8 mouse cellular contexts compared by ENCODE assay signal in the genomic region with DNA sequence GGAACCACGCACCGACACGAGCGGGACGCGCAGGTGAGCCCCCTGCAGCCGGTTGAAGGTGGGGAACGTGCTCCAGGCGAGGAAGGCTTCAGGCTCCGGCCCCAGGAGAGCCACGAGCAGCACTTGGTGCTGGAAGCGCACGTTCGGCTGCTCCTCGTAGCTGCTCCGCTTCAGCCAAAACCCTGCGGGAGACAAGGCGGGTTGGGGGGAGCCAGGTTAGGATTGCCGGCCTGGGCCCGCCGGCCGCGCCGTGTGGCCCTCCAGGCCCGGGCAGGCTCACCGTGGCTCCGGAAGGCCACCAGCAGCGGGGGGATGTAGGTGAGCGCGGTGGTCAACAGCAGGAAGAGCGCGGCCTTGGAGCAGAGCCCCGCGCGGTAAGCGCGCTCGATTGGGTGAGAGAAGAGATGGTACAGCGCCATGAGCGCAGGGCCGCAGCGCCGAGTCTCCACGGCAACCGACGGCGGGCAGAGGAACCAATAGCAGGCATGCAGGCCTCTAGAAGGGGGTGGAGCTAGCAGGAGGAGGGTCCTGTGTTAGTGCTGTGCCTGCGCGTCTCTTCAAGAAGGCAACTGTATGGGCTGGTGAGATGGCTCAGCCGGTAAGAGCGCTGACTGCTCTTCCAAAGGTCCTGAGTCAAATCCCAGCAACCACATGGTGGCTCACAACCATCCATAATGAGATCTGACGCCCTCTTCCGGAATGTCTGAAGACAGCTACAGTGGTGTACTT. TPM values are rescaled to one million over a fixed set of nuclear protein-coding genes. Genes with fewer than 3 reads are reported as not detected.
DNase-seq lines count a peak whose midpoint lies in the region; ATAC-seq and TF ChIP-seq lines count a peak whose summit lies in the region.

Gene Tmem231 (minus strand): TSS at position 534 of the 729 bp plus-strand sequence.

- peak within 1 kb of the TSS; percentile 86 for H3K27ac ChIP-seq in heart, embryonic 10.5 days
- H3K27ac ChIP-seq in kidney, embryonic 14.5 days (ENCODE audit: low read depth, low read length) = peak within 1 kb of the TSS; percentile 66; the same call in 1 of the 2 replicates
- H3K27ac ChIP-seq in liver, adult 2 months (replicated peaks; ENCODE audit: insufficient read depth, low read depth, low read length) = no peak within 1 kb of the TSS

- 1% methylated on average over 53 of the region's 53 CpGs for WGBS in heart, embryonic 10.5 days
- under 1% methylated on average over 53 of the region's 53 CpGs for WGBS in kidney, embryonic 14.5 days
- 3% methylated on average over 53 of the region's 53 CpGs for WGBS in liver, adult 2 months

- DNase-seq in CD4-positive, CD25-positive, alpha-beta regulatory T cell, adult 2 months (ENCODE audit: low read depth, low spot score) = peak; percentile 95
- DNase-seq in brain, embryonic 14.5 days (ENCODE audit: low read depth) = peak; percentile 99
- DNase-seq in heart, embryonic 10.5 days (ENCODE audit: low spot score) = peak; percentile 98
- DNase-seq in liver, adult 2 months (ENCODE audit: extremely low read depth, low read depth, low spot score) = peak; percentile 66
- DNase-seq in spleen, postnatal 4 days (ENCODE audit: low spot score in 2 of 2) = peak; percentile 89 to 92

- peak within 1 kb of the TSS; percentile 78 for H3K4me3 ChIP-seq in heart, embryonic 10.5 days
- H3K4me3 ChIP-seq in kidney, embryonic 14.5 days (ENCODE audit: low read length) = peak within 1 kb of the TSS; percentile 75
- H3K4me3 ChIP-seq in liver, adult 2 months (ENCODE audit: insufficient read depth, low read depth, low read length) = peak within 1 kb of the TSS; percentile 70
- peak within 1 kb of the TSS; percentile 25 for H3K4me3 ChIP-seq in myocyte

- H3K4me1 ChIP-seq in heart, embryonic 10.5 days = peaks cover 10% of the 10 kb centered on the region
- H3K4me1 ChIP-seq in kidney, embryonic 14.5 days (ENCODE audit: control insufficient read depth, insufficient read depth, low read length) = peaks cover 8% of the 10 kb centered on the region; the same call in 1 of the 2 replicates
- peaks cover 3% of the 10 kb centered on the region; the same call in 1 of the 2 replicates for H3K4me1 ChIP-seq in liver, adult 2 months (ENCODE audit: control insufficient read depth, insufficient read depth, low read length)

- no peaks in the 10 kb centered on the region for H3K9me3 ChIP-seq in heart, embryonic 10.5 days
- no peaks in the 10 kb centered on the region for H3K9me3 ChIP-seq in kidney, embryonic 14.5 days (ENCODE audit: control insufficient read depth, low read length)

- no peaks in the 10 kb centered on the region for H3K27me3 ChIP-seq in heart, embryonic 10.5 days (ENCODE audit: insufficient read depth, poor library complexity, severe bottlenecking)
- H3K27me3 ChIP-seq in kidney, embryonic 14.5 days (ENCODE audit: control insufficient read depth, insufficient read depth, low read length) = no peaks in the 10 kb centered on the region
- H3K27me3 ChIP-seq in liver, adult 2 months (ENCODE audit: control insufficient read depth, insufficient read depth, low read length) = no peaks in the 10 kb centered on the region
- no peaks in the 10 kb centered on the region for H3K27me3 ChIP-seq in myocyte (ENCODE audit: control insufficient read depth, insufficient read depth, insufficient read length)

- peak within 1 kb of the TSS; percentile 89 for H3K4me2 ChIP-seq in kidney, embryonic 14.5 days (replicated peaks; ENCODE audit: low read depth, low read length)
- peak within 1 kb of the TSS; percentile 96 for H3K4me2 ChIP-seq in myocyte (ENCODE audit: low read depth)

- H3K9ac ChIP-seq in kidney, embryonic 14.5 days (ENCODE audit: low read depth, low read length) = peak within 1 kb of the TSS; percentile 67
- peak within 1 kb of the TSS; percentile 62 for H3K9ac ChIP-seq in liver, adult 2 months (ENCODE audit: low read depth, low read length)

- TF ChIP-seq CTCF in brain, embryonic 14.5 days (IDR thresholded peaks at IDR 0.05; ENCODE audit: borderline replicate concordance, extremely low read depth, insufficient read depth, insufficient read length) = no peak
- no peak for TF ChIP-seq CTCF in liver, adult 2 months (IDR thresholded peaks at IDR 0.05; ENCODE audit: low read depth, low read length)

- no peak within 1 kb of the TSS for H3ac ChIP-seq in myocyte (ENCODE audit: control insufficient read depth, insufficient read length)

- H3K79me2 ChIP-seq in liver, adult 2 months (ENCODE audit: control insufficient read depth, insufficient read depth, low read length) = no peaks in the 10 kb centered on the region
- H3K79me2 ChIP-seq in myocyte (ENCODE audit: control insufficient read depth, insufficient read depth) = no peaks in the 10 kb centered on the region

- peak; percentile 89 for ATAC-seq in erythroblast, adult 5-6 weeks (replicated peaks; ENCODE audit: low FRiP score, poor library complexity, severe bottlenecking)
- ATAC-seq in kidney, embryonic 14.5 days (ENCODE audit: low FRiP score, low TSS enrichment) = peak; percentile 98

- TF ChIP-seq POLR2A in brain, embryonic 14.5 days (IDR thresholded peaks at IDR 0.05; ENCODE audit: borderline replicate concordance, extremely low read depth, insufficient read depth, insufficient read length, poor library complexity, severe bottlenecking) = peak; percentile 44; the same call in 1 of the 2 replicates
- TF ChIP-seq POLR2A in liver, adult 2 months (IDR thresholded peaks at IDR 0.05; ENCODE audit: extremely low read depth, insufficient read depth, low read length) = no peak
- peak; percentile 37 for TF ChIP-seq POLR2A in myocyte (IDR thresholded peaks at IDR 0.05; ENCODE audit: insufficient read length, low read depth)

- H3K36me3 ChIP-seq in heart, embryonic 10.5 days = no peaks in the 10 kb centered on the region
- no peaks in the 10 kb centered on the region for H3K36me3 ChIP-seq in kidney, embryonic 14.5 days (ENCODE audit: control insufficient read depth, insufficient read depth, low read length)
- no peaks in the 10 kb centered on the region for H3K36me3 ChIP-seq in liver, adult 2 months (ENCODE audit: control insufficient read depth, insufficient read depth, low read length)
- H3K36me3 ChIP-seq in myocyte (ENCODE audit: control insufficient read depth, insufficient read depth) = no peaks in the 10 kb centered on the region

TF ChIP-seq in myocyte, 11 proteins besides CTCF, POLR2A, EP300 and RAD21:
- TF ChIP-seq TCF3 (IDR thresholded peaks at IDR 0.05; ENCODE audit: insufficient read length, low read depth) (no peak), POLR2AphosphoS2 (IDR thresholded peaks at IDR 0.05; ENCODE audit: insufficient read length, low read depth) (no peak), SRF (IDR thresholded peaks at IDR 0.05; ENCODE audit: control insufficient read depth, insufficient read length, low read depth) (no peak)

RNA-seq across cellular contexts. Expression of gene Tmem231, which starts in this region (rescaled TPM):
- 16.8 and 17.2 TPM in 2 replicates for polyA plus RNA-seq in brain, embryonic 14.5 days (2012; rRNA removed)
- total RNA-seq in erythroblast, adult 5-6 weeks (2015; ENCODE audit: low replicate concordance) = 2.7 TPM in 1 of 2 replicates, not detected in the other
- total RNA-seq in erythroblast, adult 5-6 weeks (2017; ENCODE audit: low replicate concordance) = 4.7 and 5.0 TPM in 2 replicates
- polyA plus RNA-seq in heart, embryonic 10.5 days (2016; fragmentation: Nextera tagmentation; extraction: Ambion mirVana) = 6.2 and 8.2 TPM in 2 replicates
- polyA plus RNA-seq in kidney, embryonic 14.5 days (2014; fragmentation: Nextera tagmentation; extraction: Ambion mirVana) = 11.6 and 18.7 TPM in 2 replicates
- 0.09 and 0.20 TPM in 2 replicates for total RNA-seq in liver, adult 2 months (2014; rRNA removed)
- polyA plus RNA-seq in liver, adult 2 months (2012; rRNA removed) = 0.17 and 0.24 TPM in 2 replicates
- polyA plus RNA-seq in myocyte (2012; fragmentation: generic; extraction: Trizol) = 4.5 TPM

Comparison
In these comparisons a context has a peak if more than half of its experiments do, and no peak if none do; other contexts are left out.
1. Peak in DNase-seq, H3K4me3 ChIP-seq and H3K9ac ChIP-seq in liver, adult 2 months; RNA of the gene not detected or under 1 TPM.
2. H3K4me3 ChIP-seq: peak in every context shown above with its lines; median percentile 78 in heart, embryonic 10.5 days; 75 in kidney, embryonic 14.5 days; 70 in liver, adult 2 months; 25 in myocyte.